In the genomic region with DNA sequence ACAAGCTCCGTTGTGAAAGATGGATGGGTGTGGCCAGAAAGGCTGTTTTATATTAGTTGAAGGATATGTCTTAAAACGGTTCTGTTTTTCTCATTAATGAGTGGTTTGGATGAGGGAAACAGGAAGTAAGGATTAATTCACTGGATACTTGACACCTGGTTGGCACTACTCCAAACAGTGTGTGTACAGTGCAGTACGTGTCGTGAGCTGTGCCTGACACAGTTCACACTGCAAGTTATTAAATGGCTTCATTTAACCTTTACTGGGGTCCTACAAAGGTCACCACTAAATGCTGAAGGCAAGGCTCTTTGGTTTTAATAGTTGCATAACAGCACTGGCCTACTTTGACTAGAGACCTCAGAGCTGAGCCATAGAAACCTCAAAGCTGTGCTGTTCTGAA, we compare ENCODE assay signal across 12 mouse cellular contexts. TPM values are rescaled to one million over a fixed set of nuclear protein-coding genes. Genes with fewer than 3 reads are reported as not detected.
DNase-seq lines count a peak whose midpoint lies in the region; ATAC-seq and TF ChIP-seq lines count a peak whose summit lies in the region.
"Had no signal": no experiment of that assay in that cellular context is flagged by ENCODE, and none has a peak within 500 bp of the region (broad histone marks: within the 10 kb centered on the region; RNA-seq: fewer than 3 reads in every experiment).

No protein-coding gene starts in this region.

- intact Hi-C loops in heart, postnatal 14 days (cut with DNase I) = no loop called here

- 9% methylated on average over 4 of the region's 4 CpGs for WGBS in lung, embryonic 14.5 days
- 22% methylated on average over 4 of the region's 4 CpGs for WGBS in intestine, embryonic 16.5 days
- 11% methylated on average over 4 of the region's 4 CpGs for WGBS in stomach, embryonic 15.5 days

- H3K4me1 ChIP-seq in lung, embryonic 14.5 days (ENCODE audit: insufficient read depth) = no peaks in the 10 kb centered on the region
- peaks cover 4% of the 10 kb centered on the region; the same call in 1 of the 2 replicates for H3K4me1 ChIP-seq in intestine, embryonic 16.5 days (ENCODE audit: control insufficient read depth, insufficient read depth, low read length)
- H3K4me1 ChIP-seq in stomach, embryonic 15.5 days = no peaks in the 10 kb centered on the region
- H3K4me1 ChIP-seq: forebrain, embryonic 13.5 days; liver, embryonic 13.5 days had no signal

- no peak overlapping the region for H3K4me2 ChIP-seq in lung, embryonic 14.5 days
- no peak overlapping the region for H3K4me2 ChIP-seq in intestine, embryonic 16.5 days (ENCODE audit: low read depth, low read length)
- no peak overlapping the region for H3K4me2 ChIP-seq in stomach, embryonic 15.5 days
- H3K4me2 ChIP-seq: forebrain, embryonic 13.5 days; liver, embryonic 13.5 days had no signal

- H3K9ac ChIP-seq in lung, embryonic 14.5 days = no peak overlapping the region
- H3K9ac ChIP-seq in intestine, embryonic 16.5 days (ENCODE audit: low read depth, low read length) = no peak overlapping the region
- H3K9ac ChIP-seq in stomach, embryonic 15.5 days = no peak overlapping the region
- H3K9ac ChIP-seq: forebrain, embryonic 13.5 days; liver, embryonic 13.5 days had no signal

- H3K4me3 ChIP-seq in lung, embryonic 14.5 days (ENCODE audit: low read depth, low read length) = no peak overlapping the region
- no peak overlapping the region for H3K4me3 ChIP-seq in intestine, embryonic 16.5 days (ENCODE audit: low read length)
- H3K4me3 ChIP-seq in stomach, embryonic 15.5 days (replicated peaks) = no peak overlapping the region
- H3K4me3 ChIP-seq: forebrain, embryonic 13.5 days; liver, embryonic 13.5 days; myocyte had no signal

- ATAC-seq in lung, embryonic 14.5 days (ENCODE audit: insufficient read depth) = peak; percentile 79
- ATAC-seq in intestine, embryonic 16.5 days = peak; percentile 72
- ATAC-seq in stomach, embryonic 15.5 days (ENCODE audit: insufficient read depth, low FRiP score, low read depth) = peak; percentile 77; the same call in 1 of the 2 replicates
- ATAC-seq: forebrain, embryonic 13.5 days had no signal

- H3K36me3 ChIP-seq in lung, embryonic 14.5 days (ENCODE audit: insufficient read depth) = no peaks in the 10 kb centered on the region
- H3K36me3 ChIP-seq in intestine, embryonic 16.5 days (ENCODE audit: control insufficient read depth, insufficient read depth, low read length) = no peaks in the 10 kb centered on the region
- no peaks in the 10 kb centered on the region for H3K36me3 ChIP-seq in stomach, embryonic 15.5 days
- H3K36me3 ChIP-seq: liver, embryonic 13.5 days had no signal

- no peaks in the 10 kb centered on the region for H3K9me3 ChIP-seq in lung, embryonic 14.5 days (ENCODE audit: low read depth, low read length)
- H3K9me3 ChIP-seq in intestine, embryonic 16.5 days (ENCODE audit: control insufficient read depth, low read length) = no peaks in the 10 kb centered on the region
- no peaks in the 10 kb centered on the region for H3K9me3 ChIP-seq in stomach, embryonic 15.5 days
- H3K9me3 ChIP-seq: forebrain, embryonic 13.5 days; liver, embryonic 13.5 days had no signal

- H3K27ac ChIP-seq in lung, embryonic 14.5 days (ENCODE audit: low read depth) = no peak overlapping the region
- H3K27ac ChIP-seq in intestine, embryonic 16.5 days (ENCODE audit: low read length) = no peak overlapping the region
- no peak overlapping the region for H3K27ac ChIP-seq in stomach, embryonic 15.5 days
- H3K27ac ChIP-seq: forebrain, embryonic 13.5 days; liver, embryonic 13.5 days had no signal

- no peaks in the 10 kb centered on the region for H3K27me3 ChIP-seq in lung, embryonic 14.5 days (ENCODE audit: insufficient read depth, low read length)
- H3K27me3 ChIP-seq in intestine, embryonic 16.5 days (replicated peaks; ENCODE audit: control insufficient read depth, insufficient read depth, low read length) = no peaks in the 10 kb centered on the region
- H3K27me3 ChIP-seq in stomach, embryonic 15.5 days (replicated peaks) = no peaks in the 10 kb centered on the region
- H3K27me3 ChIP-seq: forebrain, embryonic 13.5 days; liver, embryonic 13.5 days had no signal

- no peak for TF ChIP-seq CTCF in lung, embryonic 14.5 days (IDR thresholded peaks at IDR 0.05; ENCODE audit: low read depth)

- peak; percentile 84 for DNase-seq in heart, adult 11 months
- no peak for DNase-seq in heart, postnatal 14 days
- DNase-seq in lung, embryonic 14.5 days = peak; percentile 78
- DNase-seq in lung, postnatal 4 days = no peak
- DNase-seq in natural killer cell, adult 2 months (ENCODE audit: low spot score in 2 of 2) = no peak
- DNase-seq in thymus, postnatal 10 days (ENCODE audit: low spot score in 2 of 2) = no peak
- DNase-seq: liver, embryonic 13.5 days; right cerebral cortex, adult 18-20 months had no signal

RNA-seq across cellular contexts. Expression of gene Slc38a11, which starts 18.7 kb away (rescaled TPM):
- 1 to 10 TPM; 1.9 to 2.4 TPM for total RNA-seq in heart, postnatal 14 days (2021)
- polyA plus RNA-seq in lung, embryonic 14.5 days (2014; fragmentation: Nextera tagmentation; extraction: Ambion mirVana) = not detected in 2 replicates
- polyA plus RNA-seq in intestine, embryonic 16.5 days (2015; fragmentation: Nextera tagmentation; extraction: Ambion mirVana) = 0.57 and 0.65 TPM in 2 replicates
- polyA plus RNA-seq in stomach, embryonic 15.5 days (2015; fragmentation: Nextera tagmentation; extraction: Ambion mirVana) = 0.30 and 0.31 TPM in 2 replicates
- polyA plus RNA-seq: liver, embryonic 13.5 days; myocyte had no signal

Comparison
In these comparisons a context has a peak if more than half of its experiments do, and no peak if none do; other contexts are left out.
1. DNase-seq: peak in heart, adult 11 months (single experiment) and lung, embryonic 14.5 days (single experiment); none in heart, postnatal 14 days (0 of 2), lung, postnatal 4 days (0 of 2), natural killer cell, adult 2 months (0 of 2) and thymus, postnatal 10 days (0 of 2).
2. Peak in every context shown above with its lines, with median percentiles within 50 percentile points of each other: ATAC-seq.